Mouse (Mus musculus) adrenal gland, postnatal 36 days (tissue): Measurements from ENCODE around the gene Spryd4. TPM values are rescaled to one million over a fixed set of nuclear protein-coding genes. Genes with fewer than 3 reads are reported as not detected.
A peak's percentile ranks its signal among the peaks of the same experiment; 100 is the strongest.
"Not testable (repeated sequence)": the region's sequence is repeated elsewhere in the genome, so short reads cannot be mapped to it uniquely, and the experiment has no call there.

Experiments
- DNase-seq, 2 experiments: peaks; one replicate each; pipeline ENCODE4 v3.0.0; 2021; ENCODE audit warnings: mixed read lengths in 1 of 2
- long read RNA-seq, 2 experiments: library from polyadenylated mRNA; stranded (forward); transcript quantifications; one replicate each; pipeline ENCODE4 v2.0.0; 2021; ENCODE audit warnings: borderline sequencing depth in 2 of 2
- total RNA-seq, 2 experiments: library from RNA; stranded (reverse); gene quantifications; 2 replicates each; pipeline ENCODE4 v1.2.3; 2021

Gene Spryd4
- 10 to 100 TPM; 15.1 to 19.1 TPM for total RNA-seq
- long read RNA-seq, experiment 1, transcript Spryd4-201 (2 exons, 1,583 nt) = major isoform, 21 of 24 reads
- long read RNA-seq, experiment 1, partial matches to known transcripts = 0 of 24 reads
- long read RNA-seq, experiment 1, other reads (novel, unspliced or antisense) = 3 of 24 reads
- long read RNA-seq, experiment 2, transcript Spryd4-201 (2 exons, 1,583 nt) = major isoform, 5 of 5 reads
- long read RNA-seq, experiment 2, partial matches to known transcripts = 0 of 5 reads
- long read RNA-seq, experiment 2, other reads (novel, unspliced or antisense) = 0 of 5 reads

- peak; percentile 94 to 96 for DNase-seq
Observed at GRCm38 (mm10) chr10:128211390-128212108, at the start of gene Spryd4. Gene Spryd4, minus strand, starts transcription at chr10:128211807.

GRCm38 (mm10) chr10:128260376-128260775 lies 48.8 kb upstream of the Spryd4 start:
- not testable (repeated sequence) for DNase-seq

GRCm38 (mm10) chr10:128259946-128260345 lies 48.3 kb upstream of the Spryd4 start:
- no peak for DNase-seq

DNA sequence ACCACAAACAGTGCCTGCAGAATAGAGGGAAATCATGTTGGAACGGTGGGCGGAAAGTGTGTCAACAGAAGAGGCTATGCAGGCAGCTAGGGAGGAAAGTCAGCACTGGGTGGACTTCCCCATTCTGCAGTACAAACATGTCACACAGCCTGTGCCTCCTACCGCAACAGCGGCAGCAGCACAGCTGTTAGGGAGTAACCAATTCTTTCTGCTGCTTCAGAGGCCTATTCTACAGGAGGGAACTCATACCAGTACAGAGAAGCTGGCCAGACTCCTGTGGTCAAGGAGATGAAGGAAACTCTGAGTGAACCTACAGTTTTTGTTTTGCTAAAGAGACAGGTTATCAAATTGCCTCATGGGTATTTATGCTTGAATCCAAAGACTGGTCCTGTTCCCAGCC lies 47.3 kb upstream of the Spryd4 start:
- DNase-seq = no peak

DNA sequence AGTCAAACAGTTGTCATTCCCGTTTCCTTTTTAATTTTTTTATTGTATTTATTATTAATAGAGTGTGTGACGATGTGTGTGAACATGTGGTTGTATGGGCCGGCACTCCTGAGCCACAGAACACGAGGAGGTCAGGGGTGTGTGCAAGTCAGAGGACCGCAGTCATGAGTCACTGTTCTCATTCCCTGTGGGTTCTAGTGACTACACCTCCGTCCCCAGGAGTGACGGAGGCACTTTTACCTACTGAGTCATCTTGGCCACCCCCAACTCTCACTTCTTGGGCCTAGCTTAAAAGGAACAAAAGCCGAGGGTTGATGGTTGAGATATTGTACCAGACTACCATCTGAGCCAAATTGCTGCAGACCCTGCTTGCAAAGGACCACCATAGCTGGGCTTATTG lies 44.7 kb upstream of the Spryd4 start:
- no peak for DNase-seq

GRCm38 (mm10) chr10:128255925-128256324 lies 44.3 kb upstream of the Spryd4 start:
- DNase-seq = no peak

GRCm38 (mm10) chr10:128253677-128254255 lies 42.2 kb upstream of the Spryd4 start, which contains the start of gene Apon:
Gene Apon, plus strand, starts transcription at chr10:128254096.
- DNase-seq = no peak

- DNase-seq = no peak
Observed at GRCm38 (mm10) chr10:128250565-128250964, 39.0 kb upstream of the Spryd4 start.

DNA sequence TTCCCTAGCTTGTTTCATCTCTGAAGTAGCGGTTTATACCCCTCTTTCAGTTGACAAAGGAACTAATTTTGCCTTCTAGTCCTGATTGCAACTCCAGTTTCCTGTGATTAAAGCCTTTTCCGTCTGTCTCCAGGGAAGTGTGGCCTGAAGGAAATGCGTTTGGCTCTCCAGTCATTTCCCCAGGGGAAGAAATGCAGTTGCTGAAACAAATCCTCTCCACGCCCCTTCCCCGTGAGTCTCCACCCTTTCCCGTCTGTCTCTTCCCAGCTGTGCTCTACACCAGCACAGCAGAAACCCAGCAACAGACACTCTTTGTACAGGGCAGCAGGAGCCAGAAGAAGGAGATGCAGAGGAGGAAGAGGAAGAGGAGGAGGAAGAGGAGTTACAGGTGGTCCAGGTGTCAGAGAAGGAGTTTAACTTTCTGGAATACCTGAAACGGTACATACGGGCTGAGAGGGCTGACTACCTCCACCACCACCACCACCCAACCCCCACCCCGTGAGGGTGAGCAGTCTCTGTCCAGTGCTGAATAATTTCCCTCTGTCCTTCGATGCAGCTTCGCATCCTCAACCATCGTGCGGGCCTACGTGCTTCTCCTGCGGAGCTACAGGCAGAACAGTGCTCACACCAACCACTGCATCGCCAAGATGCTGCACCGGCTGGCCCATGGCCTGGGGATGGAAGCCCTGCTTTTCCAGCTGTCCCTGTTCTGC lies 35.6 kb upstream of the Spryd4 start:
- peak in 1 of 2 experiments; percentile 47 for DNase-seq

- no peak for DNase-seq
Observed at GRCm38 (mm10) chr10:128244121-128244520, 32.5 kb upstream of the Spryd4 start.

GRCm38 (mm10) chr10:128243252-128243651 lies 31.6 kb upstream of the Spryd4 start:
- DNase-seq = peak in 1 of 2 experiments; percentile 29

DNA sequence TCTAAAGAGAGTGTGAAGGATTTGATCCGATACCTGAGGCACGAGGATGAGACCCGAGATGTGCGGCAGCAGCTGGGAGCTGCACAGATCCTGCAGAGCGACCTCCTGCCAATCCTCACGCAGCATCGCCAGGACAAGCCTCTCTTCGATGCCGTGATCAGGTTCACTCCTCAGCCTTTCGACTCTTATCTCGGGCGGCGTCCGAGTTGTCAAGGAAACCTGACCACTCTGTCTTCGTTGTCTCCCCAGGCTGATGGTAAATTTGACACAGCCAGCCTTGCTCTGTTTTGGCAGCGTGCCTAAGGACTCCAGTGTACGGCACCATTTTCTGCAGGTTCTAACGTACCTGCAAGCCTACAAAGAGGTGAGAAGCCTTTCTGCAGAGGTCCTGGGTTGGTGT lies 28.5 kb upstream of the Spryd4 start:
- DNase-seq = no peak

DNA sequence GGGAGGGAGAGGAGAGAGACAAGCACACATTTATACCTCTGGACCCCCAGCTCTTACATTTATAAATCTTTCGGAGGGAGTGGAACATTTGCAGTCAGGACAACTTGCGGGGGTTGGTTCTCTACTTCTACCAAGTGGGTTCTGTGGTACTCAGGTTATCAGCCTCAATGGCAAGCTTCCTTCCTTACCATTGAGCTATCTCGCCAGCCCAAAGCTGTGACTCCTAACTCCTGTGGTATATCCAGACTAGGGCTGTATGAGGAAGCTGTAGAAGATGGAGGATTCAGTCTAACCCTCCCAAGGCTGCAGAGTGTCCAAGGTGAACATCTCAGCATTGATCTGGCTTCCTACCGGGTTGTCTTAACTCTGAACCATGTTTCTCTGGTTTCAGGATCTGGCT lies 27.5 kb upstream of the Spryd4 start:
- DNase-seq = no peak

- DNase-seq = peak in 1 of 2 experiments; percentile 29
Observed at GRCm38 (mm10) chr10:128237807-128238480, 26.3 kb upstream of the Spryd4 start.

GRCm38 (mm10) chr10:128236321-128236720 lies 24.7 kb upstream of the Spryd4 start:
- DNase-seq = no peak

GRCm38 (mm10) chr10:128232420-128232985 lies 20.9 kb upstream of the Spryd4 start:
- peak; percentile 49 to 65 for DNase-seq

DNA sequence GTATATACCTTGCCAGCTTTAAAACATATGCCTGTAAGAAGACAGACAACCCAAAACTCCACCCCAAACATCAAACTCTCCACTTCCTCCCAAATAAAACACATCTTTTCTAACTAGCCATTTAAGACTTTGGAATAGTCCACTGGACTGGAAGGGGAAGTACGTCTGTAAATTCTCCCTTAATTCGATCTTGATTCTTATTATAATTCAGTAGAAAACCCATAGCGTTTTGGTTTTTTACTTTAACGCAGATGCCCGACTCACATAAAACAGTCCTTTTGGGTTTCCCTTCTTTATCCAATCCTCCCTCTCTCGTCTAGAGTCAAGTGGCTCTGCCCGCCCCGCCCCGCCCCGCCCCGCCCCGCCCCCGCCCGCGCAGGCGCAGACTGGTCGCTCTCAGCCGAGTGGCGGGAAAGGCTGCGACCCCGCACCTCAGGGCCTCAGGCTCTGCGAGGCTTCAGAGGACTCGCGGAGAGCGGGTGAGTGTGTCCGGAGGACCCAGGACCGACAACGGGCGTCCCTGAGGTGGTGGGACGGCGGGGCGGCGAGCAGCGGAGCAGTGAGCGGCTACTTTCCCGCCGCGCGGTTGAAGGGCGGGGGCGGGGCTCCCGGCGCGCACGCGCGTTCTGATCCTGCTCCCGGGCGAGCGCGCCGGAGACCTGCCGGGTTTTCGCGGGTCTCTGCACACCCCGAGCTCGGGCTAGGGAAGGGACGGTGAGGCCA lies 20.3 kb upstream of the Spryd4 start, which contains the start of gene Timeless:
Gene Timeless (plus strand): TSS at position 369 of the 723 bp plus-strand sequence.
- DNase-seq = peak; percentile 87 to 93

DNA sequence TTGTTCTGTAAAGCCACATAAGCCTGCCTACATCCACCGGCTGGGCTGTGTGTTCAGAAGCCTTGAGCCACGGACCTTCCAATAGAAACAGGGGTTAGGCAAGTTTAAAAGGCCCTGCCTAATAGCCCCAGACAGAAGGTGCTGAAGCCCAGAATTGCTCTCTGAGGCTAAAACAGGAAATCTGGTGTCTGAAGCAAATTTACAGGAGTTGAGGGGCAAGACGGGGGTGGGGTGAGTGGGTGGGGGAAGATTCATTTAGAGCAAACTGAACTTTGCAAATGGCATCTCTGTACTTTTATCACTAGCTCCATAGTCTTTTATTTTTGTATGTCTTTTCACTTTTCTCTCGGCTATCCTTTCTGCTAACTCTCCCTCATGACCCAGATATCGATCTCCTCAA lies 19.5 kb upstream of the Spryd4 start:
- no peak for DNase-seq

DNA sequence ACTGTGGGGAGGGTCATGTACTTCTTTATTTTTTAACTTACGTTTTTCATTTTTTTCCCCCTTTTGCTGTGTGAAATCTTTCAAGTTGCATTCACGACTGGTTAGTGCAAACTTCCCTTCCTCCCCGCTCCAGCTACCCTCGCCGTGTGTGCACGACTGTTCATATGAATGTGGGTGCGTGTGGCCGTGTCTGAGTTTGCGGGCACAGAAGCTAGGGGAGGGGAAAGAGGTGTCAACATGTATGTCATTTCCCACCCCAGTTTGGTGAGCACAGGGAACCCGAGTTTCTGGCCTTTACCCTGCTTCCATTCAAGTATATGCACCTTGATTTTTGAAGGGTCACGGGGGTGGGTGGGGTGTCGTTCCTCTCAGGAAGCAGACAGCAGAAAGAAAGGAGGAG lies 19.0 kb upstream of the Spryd4 start:
- no peak for DNase-seq

- no peak for DNase-seq
Observed at GRCm38 (mm10) chr10:128228009-128228408, 16.4 kb upstream of the Spryd4 start.

- DNase-seq = no peak
Observed at GRCm38 (mm10) chr10:128227592-128227991, 16.0 kb upstream of the Spryd4 start.
